Mouse (Mus musculus) central nervous system, embryonic 14 days (tissue): ENCODE measurements around the gene Eva1c. TPM values are rescaled to one million over a fixed set of nuclear protein-coding genes. Genes with fewer than 3 reads are reported as not detected.

Experiments used
- polyA plus RNA-seq: library from polyadenylated mRNA; depleted of rRNA; stranded (reverse); fragments of >200 nt; gene quantifications from 2 replicates; pipeline ENCODE4 v1.2.3, GENCODE M21; 2012; rRNA removed

The Eva1c gene
- 3.0 and 3.2 TPM in 2 replicates for polyA plus RNA-seq

DNA sequence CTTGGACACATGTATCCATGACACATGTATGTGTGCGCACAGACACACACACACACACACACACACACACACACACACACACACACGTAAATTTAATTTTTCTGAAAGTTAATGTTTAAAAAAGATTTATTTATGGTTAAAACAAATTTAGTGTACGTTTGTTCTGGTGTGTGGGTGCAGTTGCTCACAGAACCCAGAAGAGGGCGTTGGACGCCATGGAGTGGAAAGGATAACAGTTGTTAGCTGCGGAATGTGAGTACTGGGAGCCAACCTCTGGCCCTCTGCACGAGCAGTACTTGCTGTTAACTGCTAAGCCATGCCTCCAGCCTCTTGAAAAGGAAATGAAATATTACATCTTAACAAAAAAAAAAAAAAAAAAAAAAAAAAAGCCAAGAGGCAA, at the start of gene Eva1c:
Gene Eva1c, plus strand, starts transcription at position 263 of the 400 bp plus-strand sequence.

DNA sequence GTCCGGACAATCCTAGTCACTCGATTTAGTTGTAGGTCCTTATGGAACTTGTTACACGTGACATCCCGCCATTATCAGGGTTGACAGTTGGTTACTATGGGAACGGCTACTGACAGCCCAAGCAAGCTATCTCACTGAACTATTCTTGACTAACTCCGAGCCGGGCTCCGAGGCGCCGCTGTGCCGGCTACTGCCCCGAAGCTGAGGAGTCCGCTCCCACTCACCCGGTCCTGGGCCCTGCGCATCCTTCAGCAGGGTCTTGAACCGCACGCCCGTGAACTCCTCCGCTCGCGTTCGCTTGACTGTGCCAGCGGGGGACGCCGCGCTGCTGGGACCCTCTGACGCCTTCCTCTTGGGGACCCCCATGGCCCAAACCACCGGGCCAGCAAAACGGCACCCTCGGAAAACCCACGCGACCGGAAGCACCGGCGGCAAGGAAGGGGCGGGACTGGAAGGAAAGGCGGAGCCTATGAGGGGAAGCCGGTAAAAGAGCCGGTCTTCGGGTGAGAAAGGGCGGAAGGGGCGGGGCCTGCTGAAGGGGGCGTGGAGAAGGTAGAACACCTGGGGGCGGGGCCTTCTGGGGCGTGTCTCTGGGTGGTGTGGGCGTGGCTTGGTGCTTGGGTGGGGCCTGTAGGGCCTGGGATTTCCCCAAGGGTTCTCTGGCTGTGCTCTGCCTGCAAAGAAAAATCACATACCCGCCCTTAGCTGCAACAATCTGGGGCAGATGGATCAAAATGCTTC, 16.4 kb upstream of the Eva1c start, which contains the start of gene Urb1:
Gene Urb1, minus strand, starts transcription at position 439 of the 741 bp plus-strand sequence.

DNA sequence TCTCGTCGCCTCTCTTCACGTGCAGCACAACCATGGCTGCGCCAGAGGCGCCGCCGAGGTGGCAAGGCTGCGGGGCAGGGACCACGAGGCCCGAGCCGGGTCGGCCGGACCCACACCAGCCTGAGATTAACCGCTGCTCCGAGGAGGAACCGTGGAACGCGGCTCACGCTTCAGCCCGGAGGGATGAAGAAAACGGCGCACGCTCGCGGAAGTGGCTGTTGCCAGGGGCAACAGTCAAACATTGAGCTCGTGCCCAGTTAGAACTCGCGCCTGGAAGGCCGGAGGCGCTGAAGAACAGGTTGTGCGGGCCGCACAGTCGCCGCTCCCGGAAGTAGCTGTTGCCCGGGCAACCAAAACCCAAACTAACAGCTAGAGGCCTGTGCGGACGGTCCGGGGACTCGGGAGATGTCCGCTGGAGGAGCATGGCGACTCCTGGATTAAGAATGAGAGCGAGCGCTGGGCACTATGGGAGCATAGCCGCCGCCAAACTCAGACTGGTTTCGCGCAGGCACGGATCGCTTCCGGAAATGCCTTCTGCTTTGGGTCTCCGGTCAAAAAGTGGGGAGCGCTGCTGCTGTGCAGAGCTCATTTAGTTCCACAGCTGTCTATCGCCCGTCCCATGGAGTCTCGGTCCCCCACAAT, 108.3 kb downstream of the Eva1c start, which contains the start of gene Cfap298:
Gene Cfap298, minus strand, starts transcription at position 428 of the 642 bp plus-strand sequence.

Other genes with a start within 250 kb of the Eva1c start
- 35.2 and 41.6 TPM in 2 replicates for gene Mis18a, start 99.3 kb upstream of the Eva1c start, polyA plus RNA-seq
- 0.08 and 0.09 TPM in 2 replicates for gene Mrap, start 88.5 kb upstream of the Eva1c start, polyA plus RNA-seq
- gene Urb1, start 16.3 kb upstream of the Eva1c start, polyA plus RNA-seq, result 8.4 and 8.7 TPM in 2 replicates
- gene Cfap298, start 108.4 kb downstream of the Eva1c start, polyA plus RNA-seq, result 26.6 and 27.4 TPM in 2 replicates
- gene Synj1, start 184.6 kb downstream of the Eva1c start, polyA plus RNA-seq, result 60.6 and 68.2 TPM in 2 replicates
- gene Paxbp1, start 217.8 kb downstream of the Eva1c start, polyA plus RNA-seq, result 162 and 170 TPM in 2 replicates